Mouse (Mus musculus): ENCODE measurements around the gene Atp2b4.

The Atp2b4 gene

DNA sequence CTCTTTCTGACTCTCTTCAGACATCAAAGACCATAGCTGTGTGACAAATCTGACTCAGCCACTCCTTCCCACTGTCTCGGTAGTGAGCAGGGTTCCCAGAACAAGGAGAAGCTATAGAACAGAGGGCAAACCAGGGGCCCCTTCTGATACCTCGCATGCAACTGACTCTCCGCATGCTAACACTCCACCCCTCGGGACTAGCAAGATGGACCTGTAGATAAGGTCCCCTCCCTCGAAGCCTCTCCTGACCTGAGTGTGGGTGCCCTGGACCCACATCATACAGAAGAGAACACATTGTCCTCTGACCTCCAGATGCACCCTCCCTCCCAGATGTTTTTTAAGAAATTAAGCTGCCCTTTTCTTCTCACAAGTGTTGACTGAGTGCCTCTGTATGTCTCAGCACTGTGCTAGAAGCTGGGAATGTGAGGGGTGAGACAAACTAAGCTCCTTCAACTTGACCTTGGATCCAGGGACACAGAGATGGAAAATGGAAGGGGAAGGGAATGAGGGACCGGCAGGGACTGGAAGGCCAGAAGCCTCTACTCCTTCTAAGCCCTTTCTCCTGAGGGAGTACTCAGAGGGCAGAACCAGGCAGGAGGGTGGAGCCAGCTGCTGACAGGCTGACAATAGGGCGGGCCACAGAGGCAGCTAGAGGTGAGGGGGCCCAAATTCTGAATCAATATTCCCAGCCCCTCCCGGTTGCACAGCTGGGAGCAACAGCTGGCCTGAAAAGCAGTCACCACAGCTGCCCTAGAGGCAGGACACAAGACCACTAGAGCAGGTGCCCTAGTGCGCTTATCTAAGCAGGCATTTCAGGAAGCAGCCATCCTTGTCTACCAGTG, 2.6 kb downstream of the Atp2b4 start:
- DNase-seq (ENCODE audit: low read depth): peak; percentile 67

DNA sequence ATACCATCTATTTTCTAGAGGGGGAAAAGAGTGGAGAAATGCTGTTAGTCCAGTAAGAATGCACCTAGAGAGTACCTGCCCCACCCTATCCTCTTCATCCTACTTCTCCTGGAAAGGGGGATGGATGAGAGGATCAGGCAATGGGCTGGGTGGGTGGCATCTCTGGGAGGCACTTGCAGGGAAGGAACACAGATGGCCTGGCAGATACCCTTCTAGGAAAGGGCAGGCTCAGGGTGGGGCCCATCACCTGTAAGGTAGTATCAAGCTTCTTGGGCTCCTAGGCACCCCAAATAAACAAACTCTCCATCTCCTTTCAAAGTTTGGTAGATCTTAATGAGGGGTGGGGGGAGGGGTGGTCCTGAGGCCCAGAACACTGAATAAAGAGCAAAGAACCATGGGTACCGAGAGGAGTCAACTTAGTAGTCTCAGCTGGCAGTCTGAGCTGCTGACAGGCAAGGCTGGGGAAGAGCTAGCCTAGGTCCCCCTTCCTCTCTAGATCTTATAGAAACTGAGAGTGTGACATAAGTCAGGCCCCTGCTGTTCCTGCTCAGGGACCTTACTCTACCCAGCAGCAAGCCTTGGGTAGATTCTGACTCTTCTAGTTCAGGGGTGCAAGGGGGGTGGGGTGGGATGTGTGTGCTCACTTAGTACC, 3.4 kb downstream of the Atp2b4 start:
- no peak for DNase-seq (ENCODE audit: low read depth)

DNA sequence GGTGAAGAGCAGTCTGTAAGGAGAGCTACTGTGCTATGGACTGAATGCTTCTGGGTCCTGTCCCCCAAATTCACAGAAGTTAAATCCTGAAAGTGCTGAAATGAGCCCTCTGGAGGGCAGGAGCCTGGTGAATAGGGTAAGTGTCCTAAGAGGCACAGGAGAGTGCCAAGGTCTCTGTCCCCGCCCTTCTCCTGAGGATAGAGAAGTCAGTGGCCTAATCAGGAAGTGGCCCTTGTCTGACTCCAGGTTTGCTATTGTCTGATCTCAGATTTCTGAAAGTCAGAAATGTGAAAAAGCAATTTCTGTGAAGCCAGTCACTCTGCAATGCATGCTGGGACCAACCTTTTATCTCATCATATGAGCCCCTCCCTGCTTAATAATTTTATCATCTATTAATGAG, 7.2 kb downstream of the Atp2b4 start:
- no peak for DNase-seq (ENCODE audit: low read depth)

DNA sequence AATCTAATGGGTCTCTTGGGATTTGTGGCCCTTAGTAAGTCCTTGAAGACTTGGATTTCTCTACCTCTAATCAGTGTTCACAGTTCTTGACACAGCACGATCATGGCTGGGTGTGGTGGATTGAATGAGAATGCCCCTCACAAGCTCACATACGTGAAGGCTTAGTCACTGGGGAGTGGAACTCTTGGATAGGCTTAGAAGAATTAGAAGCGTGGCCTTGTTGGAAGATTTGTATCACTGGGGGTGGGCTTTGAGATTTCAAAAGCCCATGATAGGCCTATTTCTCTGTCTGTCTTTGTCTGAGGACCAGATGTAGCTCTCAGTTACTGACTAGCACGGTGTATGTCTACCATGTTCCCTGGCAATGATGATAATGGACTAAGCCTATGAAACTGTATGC, 10.8 kb downstream of the Atp2b4 start:
- DNase-seq (ENCODE audit: low read depth): no peak

DNA sequence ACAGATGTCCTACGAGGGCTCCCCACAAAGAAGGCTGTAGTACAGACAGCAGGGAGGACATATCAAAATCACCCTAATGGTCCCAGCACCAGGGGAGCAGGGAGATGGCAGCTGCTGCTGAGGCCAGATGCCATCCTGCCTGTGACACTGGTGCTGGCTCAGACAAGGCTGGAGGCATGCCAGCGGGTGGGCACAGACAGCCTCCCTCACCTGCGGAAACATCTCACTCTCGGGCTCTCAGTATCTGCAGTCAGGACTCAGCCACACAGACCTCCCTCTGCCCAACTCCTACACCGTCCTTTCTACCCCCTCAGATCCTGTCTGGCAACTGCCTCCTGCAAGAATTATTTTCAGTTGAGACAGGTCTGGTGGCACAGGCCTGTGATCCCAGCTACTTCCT, 12.0 kb downstream of the Atp2b4 start:
- no peak for DNase-seq (ENCODE audit: low read depth)

DNA sequence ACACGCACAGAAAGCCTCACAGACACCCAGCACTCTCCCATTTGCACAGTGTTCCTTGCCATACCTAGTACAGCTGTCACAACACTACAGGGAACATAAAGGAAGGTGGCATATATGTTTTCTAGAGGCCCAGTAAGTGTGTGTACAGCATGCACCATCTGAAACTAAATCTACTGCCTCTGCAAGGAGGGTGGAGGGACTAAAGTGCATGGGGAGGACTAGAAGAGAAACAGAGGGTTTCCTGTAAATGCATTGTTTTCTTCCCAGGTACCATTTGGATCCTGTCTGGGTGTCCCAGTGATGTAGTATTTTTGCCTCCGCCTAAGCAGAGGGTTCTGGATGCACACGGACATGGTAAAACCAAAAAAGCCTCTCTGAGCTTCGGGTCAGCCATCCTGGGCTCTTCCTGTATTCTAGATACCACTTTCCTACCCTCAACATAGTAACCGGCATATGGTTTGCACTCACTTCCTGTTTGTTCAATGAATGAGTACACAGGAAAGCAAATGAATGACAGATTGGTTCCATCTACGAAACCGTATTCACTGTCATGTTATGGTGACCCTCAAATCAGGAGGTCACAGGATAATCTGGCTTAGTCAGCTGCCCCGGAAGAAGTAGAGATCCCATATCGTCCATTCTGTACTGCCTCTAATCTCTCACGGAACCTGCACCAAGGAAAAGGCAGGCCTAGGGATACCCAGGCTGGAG, 13.2 kb downstream of the Atp2b4 start:
- peak; percentile 78 for DNase-seq (ENCODE audit: low read depth)

DNA sequence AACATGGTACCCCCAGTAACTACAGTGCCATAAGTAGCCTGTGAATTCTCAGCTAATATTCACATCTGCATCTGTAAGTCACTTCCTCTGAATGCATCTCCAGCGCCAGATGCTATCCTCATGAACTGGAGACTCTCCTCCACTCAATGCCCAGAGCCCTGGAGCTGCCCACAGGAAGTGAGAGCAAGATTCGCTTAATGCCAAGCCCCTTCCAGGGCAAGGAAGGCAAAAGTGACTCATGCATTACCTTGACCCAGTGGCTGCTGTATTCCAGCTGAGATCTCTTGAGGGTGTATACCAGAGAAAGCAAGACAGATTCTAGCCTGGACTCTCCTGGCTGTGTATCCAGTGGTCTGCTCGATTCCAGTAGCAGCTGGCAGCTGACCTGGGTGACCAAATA, 16.2 kb downstream of the Atp2b4 start:
- no peak for DNase-seq (ENCODE audit: low read depth)

DNA sequence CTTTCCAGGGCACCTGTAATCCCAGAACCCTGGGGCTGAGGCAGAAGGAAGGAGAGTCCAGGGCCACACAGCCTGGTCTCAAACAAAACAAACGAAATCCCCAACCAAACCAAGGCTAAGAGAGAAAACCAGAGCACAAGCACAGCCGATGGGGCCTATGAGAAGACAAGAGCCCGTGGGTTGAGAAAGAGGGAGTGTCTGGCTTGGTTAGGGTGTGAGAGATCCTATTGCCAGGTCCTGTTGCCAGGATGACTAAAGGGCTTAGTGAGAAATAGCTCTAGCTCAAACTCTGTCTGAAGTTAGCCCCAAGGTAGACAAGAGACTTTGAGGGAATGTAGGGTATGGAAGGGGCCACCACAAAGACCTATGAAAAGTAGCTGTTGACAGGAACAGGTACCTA, 19.3 kb downstream of the Atp2b4 start:
- DNase-seq (ENCODE audit: low read depth): no peak

DNA sequence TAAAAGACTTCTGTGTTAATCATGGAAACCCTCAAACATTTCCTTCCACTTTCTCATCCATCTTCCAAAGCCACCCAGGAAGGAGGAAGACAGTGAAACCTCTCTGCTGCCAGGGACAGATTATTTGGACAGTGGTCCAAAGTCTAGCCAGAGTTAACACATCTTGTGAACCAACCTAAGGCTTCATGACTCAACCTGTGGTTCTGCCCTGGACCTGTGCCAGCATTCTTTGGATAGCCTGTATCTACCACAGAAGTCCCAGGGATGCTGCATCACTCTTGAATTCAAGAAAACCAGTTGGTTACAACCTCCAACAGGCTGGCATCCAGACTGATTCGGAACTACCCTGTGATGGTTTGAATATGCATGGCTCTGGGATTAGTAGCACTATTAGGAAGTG, 21.8 kb downstream of the Atp2b4 start:
- DNase-seq (ENCODE audit: low read depth): no peak

DNA sequence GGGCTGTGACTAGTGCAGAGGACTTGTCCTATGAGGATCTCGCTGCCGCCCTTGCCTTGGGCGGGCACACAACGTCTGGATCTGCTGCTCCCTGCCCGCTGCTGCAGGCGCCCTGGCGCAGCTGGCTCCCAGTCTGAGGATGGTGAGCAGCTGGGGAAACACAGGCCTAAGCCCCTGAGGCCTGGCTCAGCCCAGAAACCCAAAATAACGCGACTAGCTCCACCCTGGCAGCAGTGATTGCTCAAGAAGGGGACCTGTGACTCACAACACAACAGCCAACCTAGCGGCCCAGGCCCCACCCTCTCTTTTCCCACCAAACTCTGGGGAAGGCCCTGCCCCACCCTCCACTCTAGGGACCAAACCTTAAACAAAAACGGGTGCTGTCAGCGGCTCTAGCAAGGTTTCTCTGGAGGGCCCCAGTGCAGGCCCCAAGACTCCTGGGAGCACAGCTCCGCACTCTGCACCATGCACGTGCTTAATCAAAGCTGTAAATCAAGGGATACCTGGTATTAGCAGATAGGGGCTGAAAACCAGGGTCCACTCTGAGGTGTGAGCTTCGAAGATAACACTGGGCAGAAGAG, 23.1 kb downstream of the Atp2b4 start:
- peak; percentile 40 for DNase-seq (ENCODE audit: low read depth)

DNA sequence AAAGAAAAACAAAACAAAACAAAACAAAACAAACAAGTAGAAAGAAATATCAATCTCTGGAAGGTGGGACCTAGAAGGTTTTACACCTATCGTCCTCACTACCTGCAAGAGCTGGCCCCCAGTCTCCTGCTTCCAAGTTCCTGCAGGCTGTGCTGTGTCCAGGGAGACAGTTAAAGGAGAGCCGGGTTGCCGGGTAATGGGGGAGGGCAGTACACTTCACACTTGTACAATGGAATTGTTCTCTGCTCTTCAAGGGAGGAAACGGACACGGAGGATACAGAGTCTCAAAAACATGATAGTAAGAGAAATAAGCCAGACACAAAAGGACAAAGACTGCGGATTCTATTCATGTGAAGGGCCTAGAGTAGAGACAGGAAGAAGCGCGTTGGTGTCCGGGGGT, 28.3 kb downstream of the Atp2b4 start:
- no peak for DNase-seq (ENCODE audit: low read depth)

DNA sequence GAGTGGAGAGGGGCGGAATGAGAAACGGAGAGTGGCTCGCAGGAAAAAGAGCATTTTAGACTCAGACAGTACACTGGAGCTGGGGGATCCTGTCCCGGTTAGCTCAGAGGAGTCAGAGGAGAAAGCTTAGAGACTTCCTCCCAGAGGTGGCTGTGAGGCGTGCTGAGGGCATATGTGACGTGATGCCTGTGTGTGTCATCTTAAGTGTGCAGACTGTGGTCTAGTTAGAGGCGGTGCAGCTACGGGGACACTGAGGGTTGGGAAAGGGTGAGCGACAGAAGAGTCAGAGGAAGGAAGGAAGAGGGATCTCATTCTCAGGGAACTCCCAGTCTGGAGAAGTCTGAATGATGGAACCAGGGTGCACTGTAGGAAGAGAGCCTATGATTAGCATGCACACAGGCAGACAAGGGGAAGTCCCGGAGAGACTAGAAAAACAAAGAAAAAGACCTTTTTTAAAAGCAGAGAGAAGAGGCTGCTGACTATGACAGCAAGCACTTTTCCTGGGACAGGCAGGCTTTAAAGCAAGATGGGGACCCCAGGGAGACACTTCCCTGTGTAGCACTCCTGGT, 28.9 kb downstream of the Atp2b4 start:
- peak; percentile 80 for DNase-seq (ENCODE audit: low read depth)

DNA sequence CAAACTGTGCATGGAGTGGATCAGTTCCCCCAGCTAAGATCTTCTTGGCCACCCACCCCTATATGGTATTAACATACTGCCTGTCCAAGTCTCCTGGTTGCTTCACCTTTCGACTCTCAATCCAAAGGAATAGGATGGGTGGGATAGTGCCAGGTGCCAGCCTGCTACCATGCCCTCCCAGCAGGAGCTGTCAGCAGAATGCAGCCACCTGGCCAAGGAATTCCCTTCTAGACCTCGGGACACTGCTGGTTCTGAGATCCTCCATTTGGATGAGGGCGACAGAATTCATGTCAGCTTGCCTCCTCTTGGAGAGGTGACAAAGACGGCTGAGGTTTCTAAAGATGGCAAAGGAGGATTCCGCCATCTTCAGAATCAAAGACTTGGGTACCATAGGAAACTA, 32.8 kb downstream of the Atp2b4 start:
- DNase-seq (ENCODE audit: low read depth): no peak

DNA sequence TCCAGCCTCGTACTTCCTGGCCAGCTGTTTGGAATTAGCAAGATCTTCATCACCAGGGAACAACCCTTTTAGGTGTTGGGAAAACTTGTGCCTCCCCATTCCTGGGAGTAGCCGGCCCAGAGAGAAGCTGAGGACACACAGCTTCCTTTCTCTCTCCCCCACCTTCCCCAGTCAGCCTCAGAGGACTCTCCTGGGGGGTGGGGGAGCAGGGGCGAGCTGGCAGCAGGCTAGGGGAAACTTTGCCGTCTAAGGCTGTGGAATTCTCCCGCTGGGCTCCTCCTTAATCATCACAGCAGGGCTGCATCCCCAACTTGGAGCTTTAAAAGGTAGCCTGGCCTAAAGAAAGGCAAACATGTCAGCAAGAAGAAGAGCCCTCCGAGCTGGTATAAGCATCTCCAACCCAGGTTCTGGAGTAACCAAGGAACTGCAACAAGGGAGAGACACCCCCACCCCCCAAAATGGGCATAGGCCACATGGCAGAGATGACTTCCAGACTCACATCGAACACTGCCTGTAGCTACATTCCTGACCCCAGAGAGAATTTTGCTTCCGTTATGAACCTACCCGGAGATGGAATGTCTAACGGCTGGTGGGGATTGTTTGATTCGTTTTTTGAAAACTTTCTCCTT, 33.8 kb downstream of the Atp2b4 start:
- DNase-seq (ENCODE audit: low read depth): no peak

DNA sequence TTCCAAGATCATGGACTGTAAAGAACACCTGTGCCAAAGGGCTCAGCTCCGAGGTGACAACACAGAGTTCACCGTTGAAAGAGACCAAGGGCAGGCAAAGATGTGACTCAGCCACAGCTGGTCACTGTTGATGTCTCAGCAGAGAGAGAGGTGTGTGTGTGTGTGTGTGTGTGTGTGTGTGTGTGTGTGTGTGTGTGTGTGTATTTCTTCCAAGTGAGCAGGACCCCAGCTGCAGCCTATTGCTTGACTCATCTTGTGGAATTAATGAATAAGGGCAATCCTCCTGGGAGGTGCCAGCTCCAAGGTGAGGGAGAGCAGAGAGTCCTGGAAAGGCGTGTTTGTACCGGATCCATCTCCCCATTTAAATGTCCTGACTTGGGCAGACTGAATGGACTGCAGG, 35.5 kb downstream of the Atp2b4 start:
- DNase-seq (ENCODE audit: low read depth): no peak

DNA sequence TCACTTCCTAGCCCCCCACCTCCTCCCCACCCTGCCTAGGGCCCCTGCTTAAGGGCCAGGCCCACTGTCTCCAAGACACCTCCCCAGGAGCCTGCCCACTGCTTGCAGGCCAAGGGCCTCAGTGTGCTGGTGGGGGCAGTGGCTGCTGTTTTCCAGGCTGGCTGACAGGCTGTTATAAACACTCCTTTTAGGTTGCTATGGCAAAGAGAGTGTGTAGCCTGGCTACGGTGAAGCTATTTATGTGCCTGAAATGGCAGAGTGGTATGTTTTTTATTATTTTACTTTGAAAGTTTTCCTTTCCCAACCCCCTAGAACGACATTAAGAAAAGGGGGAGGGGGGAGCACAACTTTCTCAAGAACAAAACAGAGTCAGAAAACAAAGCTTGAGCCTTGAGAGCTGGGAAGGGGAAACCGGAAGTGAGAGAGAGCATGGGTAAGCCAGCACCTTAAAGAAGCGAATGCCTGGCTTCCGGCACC, 37.9 kb downstream of the Atp2b4 start:
- peak; percentile 47 for DNase-seq (ENCODE audit: low read depth)

DNA sequence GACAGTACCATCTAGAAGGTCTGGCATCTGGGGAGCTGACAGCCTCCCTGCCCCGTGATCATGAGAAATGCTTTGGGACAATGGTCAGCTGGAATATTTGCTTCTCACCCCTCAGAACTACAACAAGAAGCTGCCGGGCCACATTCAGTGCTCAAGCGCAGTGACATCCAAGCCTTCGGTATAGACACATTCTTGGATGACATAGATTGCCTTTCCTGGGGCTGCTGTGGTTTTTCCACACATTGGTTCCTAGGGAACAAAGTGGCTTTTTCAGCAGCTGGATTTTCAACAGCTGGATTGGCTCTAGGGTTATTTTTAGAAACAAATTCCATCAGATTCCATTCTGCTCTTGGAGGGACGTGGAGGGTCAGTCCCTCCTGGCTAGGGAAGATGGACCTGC, 39.6 kb downstream of the Atp2b4 start:
- no peak for DNase-seq (ENCODE audit: low read depth)

DNA sequence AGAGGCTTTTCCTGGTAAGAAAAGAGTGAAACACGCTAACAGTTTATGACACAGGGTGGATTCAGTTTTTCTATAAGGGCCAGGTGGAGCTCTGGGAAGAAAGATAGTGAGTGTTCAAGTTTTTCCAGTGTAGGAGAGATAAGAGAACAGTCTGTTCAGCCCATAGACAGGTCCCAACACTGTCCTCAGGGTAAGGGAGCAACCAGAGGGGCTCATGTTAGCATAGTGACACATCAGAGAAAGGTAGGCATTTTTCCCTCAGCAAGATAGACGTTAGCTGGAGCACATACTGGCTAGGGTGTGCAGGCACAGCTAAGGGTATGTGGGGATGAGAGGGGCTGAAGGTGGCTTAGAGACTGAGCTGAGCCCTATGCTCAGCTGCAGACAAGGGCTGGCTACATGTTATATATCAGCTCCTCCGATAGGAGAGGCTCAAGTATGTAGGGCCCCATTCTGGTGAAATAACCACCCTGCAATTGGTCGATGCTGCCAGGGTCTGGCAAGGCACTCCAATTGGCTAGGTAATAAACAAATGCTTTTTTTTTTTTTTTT, 46.4 kb downstream of the Atp2b4 start:
- no peak for DNase-seq (ENCODE audit: low read depth)

DNA sequence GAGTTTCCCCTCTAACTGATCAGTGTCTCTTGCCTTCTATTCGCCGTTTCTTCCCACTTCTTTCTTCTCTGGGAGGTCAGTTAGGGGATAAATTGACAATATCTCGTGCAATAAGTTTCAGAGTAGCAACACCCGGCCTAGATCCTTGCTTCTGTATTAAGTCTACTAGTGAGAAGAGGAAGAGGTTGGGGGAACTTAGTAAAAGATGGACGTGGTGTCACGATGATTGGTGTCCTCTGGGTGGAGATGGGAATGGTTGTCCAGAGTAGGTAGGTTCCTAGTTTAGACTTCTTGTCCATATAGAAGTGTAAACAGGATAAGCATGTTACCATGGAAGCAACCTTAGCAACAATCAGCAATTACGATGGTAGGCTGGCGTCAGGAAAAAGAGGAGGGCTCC, 47.5 kb downstream of the Atp2b4 start:
- DNase-seq (ENCODE audit: low read depth): no peak

DNA sequence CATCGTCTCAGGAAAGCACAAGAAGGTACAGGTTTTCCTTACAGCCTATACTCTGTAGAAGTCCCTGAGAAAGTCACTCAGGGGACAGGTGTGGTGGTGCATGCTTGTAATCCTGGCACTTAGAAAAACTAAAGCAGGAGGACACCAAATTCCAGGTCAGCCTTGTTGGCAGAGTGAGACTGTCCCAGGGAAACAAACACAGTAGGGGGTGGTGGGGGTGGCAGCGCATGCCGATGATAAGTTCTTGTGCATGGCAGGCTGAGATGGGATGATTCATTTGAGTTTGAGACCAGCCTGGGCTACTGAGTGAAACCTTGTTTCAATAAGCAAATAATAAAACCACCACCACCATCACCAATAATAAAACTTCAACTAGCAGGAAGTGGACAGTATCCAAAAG, 49.2 kb downstream of the Atp2b4 start:
- no peak for DNase-seq (ENCODE audit: low read depth)

DNA sequence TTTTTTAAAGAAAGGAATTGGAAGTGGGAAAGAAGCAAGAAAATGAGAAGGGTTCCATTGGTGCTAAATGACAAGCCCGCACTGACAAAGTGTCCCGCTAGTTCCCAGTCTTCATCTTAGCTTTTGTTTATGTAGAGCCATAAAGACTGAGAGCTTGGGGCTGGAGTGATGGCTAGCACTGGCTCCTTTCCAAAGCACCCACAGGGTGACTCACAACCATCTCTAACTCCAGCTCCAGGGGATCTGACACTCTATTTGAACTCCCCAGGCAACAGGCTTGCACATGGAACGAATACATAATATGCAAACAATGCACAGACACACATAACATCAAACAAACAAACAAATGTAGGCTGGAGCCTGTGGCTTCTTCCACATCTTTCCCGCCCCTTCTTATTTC, 50.9 kb downstream of the Atp2b4 start:
- no peak for DNase-seq (ENCODE audit: low read depth)

DNA sequence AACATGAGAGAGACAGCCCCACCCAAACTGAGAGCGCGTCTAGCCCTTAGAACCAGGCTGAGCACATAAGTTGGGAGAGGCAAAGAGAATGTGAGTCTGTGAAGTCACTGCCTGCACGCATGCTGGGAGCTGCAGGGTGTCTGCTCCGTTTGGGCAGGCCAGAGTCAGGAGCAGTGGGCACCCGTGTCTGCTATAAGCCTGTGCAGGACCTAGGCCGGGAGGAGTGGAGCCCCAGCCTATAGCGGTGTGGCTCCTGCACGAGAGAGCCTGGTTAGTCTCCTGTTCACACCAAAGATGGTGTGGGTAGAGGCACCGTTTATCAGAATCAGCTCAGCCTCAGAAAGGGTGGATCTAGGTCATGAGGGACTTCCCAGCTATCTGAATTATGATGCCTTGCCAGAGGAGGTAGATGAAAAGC, 55.8 kb downstream of the Atp2b4 start:
- DNase-seq (ENCODE audit: low read depth): no peak

All from induced T-regulatory cell, adult 2 months (primary cell).